Mouse (Mus musculus) hindbrain, embryonic 13.5 days (tissue): ENCODE measurements around the gene Adamtsl5. TPM values are rescaled to one million over a fixed set of nuclear protein-coding genes. Genes with fewer than 3 reads are reported as not detected.

Experiments
- ATAC-seq: fragments of 200-750 bp; cut with Nextera tagmentation; 2 replicates; pipeline ENCODE4 v1.8.0; 2017; ENCODE audit warnings: moderate TSS enrichment; ENCODE audit not compliant: low FRiP score
- H3K27ac ChIP-seq: fragments of 300-500 bp; sonication (generic); 2 replicates; pipeline ENCODE4 v1.5.1; 2015; ENCODE audit warnings: inconsistent platforms, mild to moderate bottlenecking, moderate library complexity
- H3K27me3 ChIP-seq: fragments of 300-500 bp; sonication (generic); 2 replicates; pipeline ENCODE4 v1.6.1; 2015; ENCODE audit warnings: mild to moderate bottlenecking, inconsistent platforms
- H3K36me3 ChIP-seq: fragments of 300-500 bp; sonication (generic); 2 replicates; pipeline ENCODE4 v1.6.1; 2015; ENCODE audit warnings: mild to moderate bottlenecking, inconsistent platforms
- H3K4me1 ChIP-seq: fragments of 300-500 bp; sonication (generic); replicated peaks from 2 replicates; pipeline ENCODE4 v1.6.1; 2015; ENCODE audit warnings: inconsistent platforms
- H3K4me2 ChIP-seq: fragments of 300-500 bp; sonication (generic); 2 replicates; pipeline ENCODE4 v1.6.1; 2015; ENCODE audit warnings: inconsistent platforms, mild to moderate bottlenecking, moderate library complexity
- H3K4me3 ChIP-seq: fragments of 300-500 bp; sonication (generic); 2 replicates; pipeline ENCODE4 v1.5.1; 2015; ENCODE audit warnings: mild to moderate bottlenecking, inconsistent platforms
- H3K9ac ChIP-seq: fragments of 300-500 bp; sonication (generic); 2 replicates; pipeline ENCODE4 v1.6.1; 2015; ENCODE audit warnings: mild to moderate bottlenecking, inconsistent platforms
- H3K9me3 ChIP-seq: fragments of 300-500 bp; sonication (generic); 2 replicates; pipeline ENCODE4 v1.6.1; 2016; ENCODE audit warnings: inconsistent platforms
- WGBS: fragments of 180-500 bp; shearing (Covaris S2); methylation state at CpG from one replicate; pipeline ENCODE4 v1.1.7; 2015; 5-methylcytosine and 5-hydroxymethylcytosine counted together
- polyA plus RNA-seq: library from polyadenylated mRNA; unstranded; fragments of >200 nt; fragmentation: Nextera tagmentation; extraction: Ambion mirVana; gene quantifications from 2 replicates; pipeline ENCODE4 v1.2.1, GENCODE M21; 2015

Adamtsl5 gene
- polyA plus RNA-seq, 1 experiment from 2014 or later = 0.42 TPM

DNA sequence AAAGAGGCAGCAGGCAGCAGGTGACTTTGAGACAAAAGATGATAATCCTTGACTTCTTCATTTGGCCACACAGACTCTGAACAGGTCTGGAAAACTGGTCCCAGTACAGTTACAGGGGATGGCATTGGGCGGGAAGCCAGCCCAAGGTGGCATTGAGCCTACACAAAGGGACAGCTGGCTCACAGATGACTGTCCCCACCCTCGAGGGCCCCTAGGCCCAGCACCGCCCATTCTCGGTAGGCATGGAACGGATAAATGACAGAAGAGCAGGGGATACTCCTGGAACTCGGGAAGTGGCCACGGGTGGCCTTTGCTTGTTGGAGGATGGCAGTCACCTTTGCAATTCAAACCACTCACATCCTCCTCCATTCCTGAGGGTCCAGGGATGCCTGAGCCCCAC, 37.1 kb upstream of the Adamtsl5 start:
- H3K27me3 ChIP-seq = no peaks in the 10 kb centered on the region
- 0 out of 2 replicates have a peak, but pooled peaks have one; percentile 8 for ATAC-seq
- H3K36me3 ChIP-seq = peaks cover 51% of the 10 kb centered on the region
- peak overlapping the region; percentile 98 for H3K4me3 ChIP-seq
- peak overlapping the region; percentile 100 for H3K9ac ChIP-seq
- no peaks in the 10 kb centered on the region for H3K9me3 ChIP-seq
- peak overlapping the region; percentile 99 for H3K27ac ChIP-seq
- WGBS = 8% methylated on average over 7 of the region's 7 CpGs
- H3K4me1 ChIP-seq = peaks cover 57% of the 10 kb centered on the region
- peak overlapping the region; percentile 100 for H3K4me2 ChIP-seq

GRCm38 (mm10) chr10:80384709-80385108, 36.5 kb upstream of the Adamtsl5 start:
- Histone ChIP-seq H3K27me3 (no peaks in the 10 kb centered on the region), H3K9ac (peak overlapping the region; percentile 100), H3K27ac (peak overlapping the region; percentile 99), H3K4me3 (peak overlapping the region; percentile 98), H3K36me3 (peaks cover 51% of the 10 kb centered on the region), H3K4me2 (peak overlapping the region; percentile 100), H3K4me1 (peaks cover 57% of the 10 kb centered on the region), H3K9me3 (no peaks in the 10 kb centered on the region)
- WGBS = 62% methylated on average over 7 of the region's 7 CpGs
- ATAC-seq = no peak

GRCm38 (mm10) chr10:80384115-80384639, 36.0 kb upstream of the Adamtsl5 start:
- peak overlapping the region; percentile 100 for H3K9ac ChIP-seq
- no peak for ATAC-seq
- peaks cover 57% of the 10 kb centered on the region for H3K4me1 ChIP-seq
- H3K36me3 ChIP-seq = peaks cover 55% of the 10 kb centered on the region
- H3K4me3 ChIP-seq = peak overlapping the region; percentile 98
- no peaks in the 10 kb centered on the region for H3K27me3 ChIP-seq
- peak overlapping the region; percentile 99 for H3K27ac ChIP-seq
- H3K9me3 ChIP-seq = no peaks in the 10 kb centered on the region
- H3K4me2 ChIP-seq = peak overlapping the region; percentile 100
- WGBS = 85% methylated on average over 4 of the region's 4 CpGs

DNA sequence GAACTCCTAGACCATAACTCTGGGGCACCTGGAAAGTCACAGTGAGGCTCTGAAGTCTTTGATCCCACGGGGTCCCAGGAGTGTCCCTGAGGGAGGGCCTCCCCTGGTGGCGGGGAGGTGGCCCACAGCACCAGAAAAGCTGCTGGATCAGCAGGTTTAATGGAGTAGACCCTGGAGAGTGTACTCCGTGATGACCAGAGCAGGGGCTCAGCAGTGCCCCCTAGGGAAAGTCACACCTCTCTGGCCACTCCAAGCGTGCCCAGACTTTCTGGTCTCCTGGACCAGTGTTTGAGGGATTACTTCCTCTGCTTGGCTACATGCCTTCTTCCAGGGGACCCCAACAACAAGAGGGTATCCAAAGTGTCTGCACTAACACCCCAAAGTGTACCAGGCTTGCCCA, 35.2 kb upstream of the Adamtsl5 start:
- peak overlapping the region; percentile 100 for H3K9ac ChIP-seq
- no peaks in the 10 kb centered on the region for H3K27me3 ChIP-seq
- no peak for ATAC-seq
- peak overlapping the region; percentile 98 for H3K4me3 ChIP-seq
- H3K27ac ChIP-seq = peak overlapping the region; percentile 9; the same call in 1 of the 2 replicates
- peaks cover 56% of the 10 kb centered on the region for H3K36me3 ChIP-seq
- peak overlapping the region; percentile 100 for H3K4me2 ChIP-seq
- WGBS = 52% methylated on average over 4 of the region's 4 CpGs
- H3K9me3 ChIP-seq = no peaks in the 10 kb centered on the region
- peaks cover 54% of the 10 kb centered on the region for H3K4me1 ChIP-seq

- Histone ChIP-seq H3K4me3 (peak overlapping the region; percentile 98), H3K9me3 (no peaks in the 10 kb centered on the region), H3K9ac (peak overlapping the region; percentile 100), H3K4me1 (peaks cover 47% of the 10 kb centered on the region), H3K27ac (no peak overlapping the region), H3K27me3 (no peaks in the 10 kb centered on the region), H3K36me3 (peaks cover 56% of the 10 kb centered on the region), H3K4me2 (peak overlapping the region; percentile 100)
- ATAC-seq = no peak
- WGBS = 87% methylated on average over 7 of the region's 7 CpGs
Measured at GRCm38 (mm10) chr10:80382641-80383365, 34.6 kb upstream of the Adamtsl5 start.

DNA sequence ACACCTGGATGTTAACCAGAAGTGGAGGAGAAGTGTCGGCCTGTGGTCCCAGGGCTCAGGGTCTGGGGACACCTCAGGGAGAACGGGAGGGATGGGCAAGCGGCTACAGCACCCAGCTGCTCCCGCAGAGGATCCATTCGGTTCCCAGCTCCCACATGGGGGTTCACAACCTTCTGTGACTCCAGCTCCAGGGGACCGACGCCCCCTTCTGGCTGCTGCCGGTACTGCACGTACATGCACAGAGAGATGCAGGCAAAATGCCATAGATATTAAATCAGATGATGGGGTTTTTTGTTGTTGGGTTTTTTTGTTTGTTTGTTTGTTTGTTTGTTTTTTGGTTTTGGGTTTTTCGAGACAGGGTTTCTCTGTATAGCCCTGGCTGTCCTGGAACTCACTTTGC, 29.5 kb upstream of the Adamtsl5 start:
- H3K27me3 ChIP-seq = 0 out of 2 replicates have a peak, but pooled peaks cover 2% of the 10 kb centered on the region
- H3K36me3 ChIP-seq = peaks cover 34% of the 10 kb centered on the region
- H3K4me1 ChIP-seq = peaks cover 19% of the 10 kb centered on the region
- H3K27ac ChIP-seq = no peak overlapping the region
- no peaks in the 10 kb centered on the region for H3K9me3 ChIP-seq
- H3K9ac ChIP-seq = no peak overlapping the region
- no peak overlapping the region for H3K4me2 ChIP-seq
- 51% methylated on average over 10 of the region's 10 CpGs for WGBS
- no peak for ATAC-seq
- no peak overlapping the region for H3K4me3 ChIP-seq

GRCm38 (mm10) chr10:80376160-80376559, 27.9 kb upstream of the Adamtsl5 start:
- peaks cover 19% of the 10 kb centered on the region for H3K36me3 ChIP-seq
- peaks cover 15% of the 10 kb centered on the region for H3K4me1 ChIP-seq
- no peak overlapping the region for H3K4me3 ChIP-seq
- H3K9ac ChIP-seq = no peak overlapping the region
- no peak overlapping the region for H3K4me2 ChIP-seq
- H3K27ac ChIP-seq = no peak overlapping the region
- WGBS = 3% methylated on average over 7 of the region's 7 CpGs
- H3K27me3 ChIP-seq = 0 out of 2 replicates have a peak, but pooled peaks cover 9% of the 10 kb centered on the region
- ATAC-seq = no peak
- no peaks in the 10 kb centered on the region for H3K9me3 ChIP-seq

DNA sequence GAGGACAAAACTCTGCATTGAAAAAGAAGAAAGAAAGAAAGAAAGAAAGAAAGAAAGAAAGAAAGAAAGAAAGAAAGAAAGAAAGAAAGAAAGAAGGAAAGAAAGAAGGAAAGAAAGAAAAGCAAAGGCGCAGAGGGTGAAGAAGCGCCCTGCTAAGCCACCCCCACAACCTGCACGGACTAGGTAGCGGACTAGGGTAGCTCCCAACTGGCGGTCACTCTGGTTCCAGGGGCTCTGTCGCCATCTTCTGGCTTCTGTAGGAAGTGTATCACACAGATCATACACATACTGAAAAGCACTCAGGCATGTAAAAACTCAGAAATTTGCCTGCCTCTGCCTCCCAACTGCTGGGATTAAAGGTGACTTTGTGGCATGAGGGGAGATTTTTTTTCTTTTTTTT, 25.9 kb upstream of the Adamtsl5 start:
- no peak overlapping the region for H3K9ac ChIP-seq
- H3K4me2 ChIP-seq = no peak overlapping the region
- no peaks in the 10 kb centered on the region for H3K9me3 ChIP-seq
- H3K4me1 ChIP-seq = peaks cover 10% of the 10 kb centered on the region
- WGBS = 24% methylated on average over 6 of the region's 6 CpGs
- H3K27me3 ChIP-seq = peaks cover 13% of the 10 kb centered on the region; the same call in 1 of the 2 replicates
- no peak overlapping the region for H3K4me3 ChIP-seq
- H3K27ac ChIP-seq = no peak overlapping the region
- ATAC-seq = no peak
- no peaks in the 10 kb centered on the region; the same call in 1 of the 2 replicates for H3K36me3 ChIP-seq

- H3K9ac ChIP-seq = 0 out of 2 replicates have a peak overlapping the region, but pooled peaks have one; percentile 35
- ATAC-seq = no peak
- H3K36me3 ChIP-seq = no peaks in the 10 kb centered on the region
- H3K4me3 ChIP-seq = no peak overlapping the region
- 79% methylated on average over 6 of the region's 6 CpGs for WGBS
- H3K27ac ChIP-seq = no peak overlapping the region
- H3K9me3 ChIP-seq = no peaks in the 10 kb centered on the region
- H3K4me1 ChIP-seq = peaks cover 10% of the 10 kb centered on the region
- H3K4me2 ChIP-seq = no peak overlapping the region
- H3K27me3 ChIP-seq = peaks cover 16% of the 10 kb centered on the region
Measured at GRCm38 (mm10) chr10:80372706-80373105, 24.5 kb upstream of the Adamtsl5 start.

DNA sequence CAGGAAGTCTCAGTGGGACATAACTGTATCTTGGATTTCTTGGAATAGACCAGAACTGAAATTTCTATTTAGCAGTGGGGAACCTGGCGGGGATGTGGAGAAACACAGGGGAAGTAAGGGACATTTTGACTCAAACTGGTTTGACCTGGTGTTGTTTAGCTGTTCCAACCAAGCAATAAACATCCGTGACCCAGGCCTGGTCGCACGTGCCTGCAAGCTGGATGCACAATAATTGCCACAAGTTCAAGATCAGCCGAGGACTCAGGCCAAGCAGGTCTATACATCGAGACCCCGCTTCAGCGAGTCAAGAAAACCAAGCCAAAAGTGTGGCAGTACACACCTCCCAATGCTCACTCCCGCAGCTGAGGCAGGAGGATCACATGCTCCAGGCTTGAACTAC, 23.8 kb upstream of the Adamtsl5 start:
- H3K9ac ChIP-seq = peak overlapping the region; percentile 46
- no peak for ATAC-seq

DNA sequence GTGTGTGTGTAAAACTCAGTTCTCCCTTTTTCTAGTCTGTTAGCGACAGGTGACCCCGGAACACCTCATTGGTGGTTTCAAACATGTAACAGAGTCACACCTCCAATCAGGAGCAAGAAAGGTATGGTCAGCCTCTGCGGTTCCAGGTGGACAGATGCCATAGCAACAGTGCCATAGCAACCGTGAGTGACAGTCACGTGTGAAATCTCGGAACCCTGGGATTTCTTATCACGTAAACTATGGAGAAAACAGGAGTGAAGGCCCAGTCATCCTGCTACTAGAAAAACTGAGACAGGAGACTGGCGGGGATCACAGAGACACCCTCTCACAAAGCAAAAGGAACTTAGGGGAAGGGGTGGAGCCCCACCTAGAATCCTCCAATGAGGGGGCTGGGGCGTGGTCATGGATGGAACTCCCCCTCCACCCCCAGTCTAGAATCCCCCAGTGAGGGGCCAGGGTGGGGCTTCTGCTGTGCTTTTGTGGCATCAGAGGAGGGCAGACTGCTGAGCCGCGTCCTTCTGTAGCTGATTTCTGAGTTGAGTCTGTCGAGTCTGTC, 23.3 kb upstream of the Adamtsl5 start:
- 2% methylated on average over 12 of the region's 12 CpGs for WGBS
- peak; percentile 74 for ATAC-seq
- Histone ChIP-seq H3K4me3 (peak overlapping the region; percentile 20), H3K4me2 (peak overlapping the region; percentile 38), H3K9ac (peak overlapping the region; percentile 46), H3K27ac (peak overlapping the region; percentile 23; the same call in 1 of the 2 replicates), H3K4me1 (peaks cover 10% of the 10 kb centered on the region), H3K27me3 (peaks cover 28% of the 10 kb centered on the region), H3K9me3 (no peaks in the 10 kb centered on the region), H3K36me3 (no peaks in the 10 kb centered on the region)

More for the DNA sequence above, 23.8 kb upstream of the Adamtsl5 start:
- Histone ChIP-seq H3K9me3 (no peaks in the 10 kb centered on the region), H3K27ac (peak overlapping the region; percentile 23; the same call in 1 of the 2 replicates), H3K4me3 (peak overlapping the region; percentile 20; the same call in 1 of the 2 replicates), H3K27me3 (peaks cover 23% of the 10 kb centered on the region), H3K36me3 (no peaks in the 10 kb centered on the region), H3K4me2 (peak overlapping the region; percentile 38), H3K4me1 (peaks cover 10% of the 10 kb centered on the region)
- 49% methylated on average over 9 of the region's 9 CpGs for WGBS

DNA sequence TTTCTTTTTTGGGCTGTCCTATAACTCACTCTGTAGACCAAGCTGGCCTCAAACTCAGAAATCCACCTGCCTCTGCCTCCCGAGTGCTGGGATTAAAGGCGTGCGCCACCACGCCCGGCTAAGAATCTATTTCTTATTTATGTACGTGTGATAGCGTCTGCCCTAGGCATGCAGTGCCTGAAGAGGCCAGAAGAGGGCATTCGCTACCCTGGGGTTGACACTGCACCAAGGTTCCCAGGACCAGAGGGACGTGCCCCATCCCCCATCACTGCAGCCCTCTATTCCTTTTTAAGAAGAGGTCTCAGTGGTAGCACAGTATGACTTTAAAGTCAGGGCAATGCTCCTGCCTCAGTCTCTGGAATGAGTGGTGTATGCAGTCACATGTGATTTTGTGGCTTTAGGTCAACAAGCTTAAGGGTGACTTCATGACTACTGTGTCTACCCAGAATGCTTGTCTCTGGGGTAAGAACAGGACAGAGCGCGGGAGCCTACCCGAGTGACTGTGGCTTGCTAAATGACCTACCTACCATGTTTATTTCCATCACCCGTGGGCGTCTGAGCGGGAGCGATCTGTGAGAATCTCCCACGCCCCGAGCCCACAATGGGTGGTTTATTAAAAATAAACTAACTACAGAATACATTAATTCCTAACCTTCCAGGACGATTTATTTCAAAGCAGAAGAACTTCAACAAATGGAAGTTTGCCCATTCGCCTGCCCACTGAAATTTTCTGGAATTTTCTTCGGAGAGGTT, 22.0 kb upstream of the Adamtsl5 start:
- 82% methylated on average over 21 of the region's 21 CpGs for WGBS
- H3K4me2 ChIP-seq = no peak overlapping the region
- H3K4me1 ChIP-seq = peaks cover 10% of the 10 kb centered on the region
- no peak overlapping the region for H3K27ac ChIP-seq
- no peaks in the 10 kb centered on the region for H3K9me3 ChIP-seq
- no peak overlapping the region for H3K9ac ChIP-seq
- no peaks in the 10 kb centered on the region for H3K36me3 ChIP-seq
- ATAC-seq = no peak
- no peak overlapping the region for H3K4me3 ChIP-seq
- H3K27me3 ChIP-seq = peaks cover 39% of the 10 kb centered on the region
